Mouse (Mus musculus) left cerebral cortex, adult 8-10 months (tissue): ENCODE data around the gene Slc22a17. TPM values are rescaled to one million over a fixed set of nuclear protein-coding genes. Genes with fewer than 3 reads are reported as not detected.
A peak's percentile ranks its signal among the peaks of the same experiment; 100 is the strongest.

Experiments used
- DNase-seq, 2 experiments: peaks; one replicate each; pipeline ENCODE4 v3.0.0; 2022; ENCODE audit warnings: low spot score in 2 of 2
- microRNA-seq, 2 experiments: library from miRNA; unstranded; fragments of <30 nt; microRNA quantifications; one replicate each; pipeline ENCODE4 v1.2.0; 2022
- total RNA-seq, 4 experiments: library from RNA; stranded (reverse); gene quantifications; 2 replicates each; pipeline ENCODE4 v1.2.4; 2022

Gene Slc22a17
- total RNA-seq, 4 experiments from 2014 or later, result 565 to 622 (median 604) TPM

DNA sequence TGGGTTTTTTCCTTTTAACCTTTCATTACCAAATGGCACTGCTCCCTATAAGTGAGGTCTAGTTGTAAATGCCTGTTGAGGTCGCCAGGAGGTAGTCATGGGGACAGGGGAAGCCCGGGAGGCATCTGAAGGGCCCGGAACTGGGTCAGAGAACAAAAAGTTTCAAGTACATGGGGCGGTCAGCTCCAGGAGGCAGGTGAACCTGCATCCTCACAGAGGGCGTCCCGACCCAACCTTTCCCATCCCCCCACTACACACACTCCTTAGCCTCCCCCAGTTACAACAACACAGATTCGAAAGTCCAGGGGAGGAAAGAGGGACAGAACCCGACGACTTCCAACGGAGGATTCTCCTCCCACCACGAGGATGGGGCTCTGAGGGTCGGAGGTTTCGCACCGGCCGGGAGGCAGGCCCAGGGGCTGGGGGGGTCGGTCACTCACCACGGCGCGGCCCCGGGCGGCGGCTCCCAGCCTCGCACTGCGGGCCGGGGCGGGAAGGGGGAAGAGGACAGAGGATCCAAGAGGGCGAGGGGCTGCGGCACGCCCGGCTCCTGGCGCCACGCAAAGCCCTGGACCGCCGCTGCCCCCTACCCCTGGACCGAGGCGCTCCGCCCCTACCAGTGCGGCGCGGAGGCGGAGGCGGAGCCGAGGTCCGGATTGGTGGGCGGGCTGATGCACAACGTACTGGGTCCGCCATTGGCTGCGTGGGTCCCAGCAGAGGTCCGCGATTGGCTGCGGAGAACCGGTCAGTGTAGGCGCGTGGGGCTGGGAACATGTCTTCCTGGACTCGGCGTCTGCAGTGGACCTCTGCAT lies 49.2 kb downstream of the Slc22a17 start:
- peak; percentile 80 to 91 for DNase-seq

DNA sequence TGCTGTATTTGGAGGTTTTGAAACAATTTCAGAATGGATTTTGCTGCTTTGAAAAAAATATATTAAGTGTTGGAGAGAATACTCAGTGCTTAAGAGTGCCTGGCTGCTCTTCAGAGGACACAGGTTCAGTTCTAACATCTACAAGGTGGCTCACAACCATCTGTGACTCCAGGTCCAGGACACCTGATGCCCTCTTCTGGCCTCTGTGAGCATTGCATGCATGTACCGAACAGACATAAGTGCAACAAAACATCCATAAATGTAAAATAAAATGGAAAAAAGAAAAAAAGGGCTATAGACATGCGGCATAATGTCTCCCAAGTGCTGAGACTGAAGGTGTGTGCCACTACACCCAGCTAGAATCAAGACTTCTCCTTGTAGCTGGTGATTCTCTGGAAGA lies 52.4 kb downstream of the Slc22a17 start:
- no peak for DNase-seq

DNA sequence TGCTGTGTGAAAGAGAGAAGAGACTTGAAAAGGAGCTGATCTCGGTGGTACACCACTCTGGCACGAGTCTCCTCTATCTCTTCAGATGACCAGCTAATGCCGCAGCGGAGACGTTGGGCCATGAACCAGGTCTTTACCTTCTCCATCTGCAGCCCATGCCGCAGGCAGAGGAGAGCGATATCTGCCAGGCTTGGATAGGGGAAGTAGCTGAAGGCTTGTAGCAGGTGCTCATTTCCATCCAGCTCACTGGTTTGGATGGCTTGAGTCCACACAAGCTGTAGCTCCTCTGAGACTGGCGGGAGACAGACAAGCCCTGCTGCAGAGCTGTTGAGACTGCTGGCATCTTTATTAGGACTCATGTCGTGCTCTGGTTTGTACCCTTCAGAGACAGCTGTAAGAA lies 55.0 kb downstream of the Slc22a17 start:
- DNase-seq, result no peak

DNA sequence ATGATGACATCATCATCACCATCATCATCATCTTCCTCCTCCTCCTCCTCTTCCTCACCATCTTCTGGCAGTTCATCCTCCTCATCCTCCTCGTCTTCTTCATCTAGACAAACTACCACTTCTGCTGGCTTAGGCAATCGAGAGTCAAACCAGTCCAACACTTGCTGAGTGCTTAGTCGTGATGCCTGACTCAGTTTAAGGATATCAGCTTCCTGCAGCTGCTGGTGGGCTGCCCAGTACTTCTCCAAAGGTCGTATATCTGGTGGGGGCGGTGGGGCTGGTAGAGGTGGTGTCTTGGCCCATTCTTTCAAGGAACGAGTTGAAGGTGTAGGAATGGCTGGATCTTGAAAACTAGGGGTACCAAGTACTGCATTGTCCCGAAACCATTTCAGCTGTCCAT lies 56.2 kb downstream of the Slc22a17 start:
- DNase-seq, result no peak

Small RNAs within 50 kb of the gene (microRNA-seq; reads per million reads assigned to microRNA genes)
- 0.21 to 2.4 reads per million in 2 experiments for gene Mir208a

Other genes starting within 250 kb of the Slc22a17 start
- 10 to 100 TPM; 17.0 to 22.4 (median 19.2) TPM for gene 1700123O20Rik, start 226.9 kb downstream of the Slc22a17 start, total RNA-seq
- gene Acin1, start 226.2 kb downstream of the Slc22a17 start, total RNA-seq, result 100 to 1,000 TPM; 154 to 188 (median 170) TPM
- gene Gm29776, start 214.3 kb downstream of the Slc22a17 start, total RNA-seq, result not detected
- gene Cebpe, start 201.0 kb downstream of the Slc22a17 start, total RNA-seq, result not detected
- 10 to 100 TPM; 54.5 to 60.7 (median 58.5) TPM for gene Slc7a8, start 131.2 kb downstream of the Slc22a17 start, total RNA-seq
- gene Rnf212b, start 99.0 kb downstream of the Slc22a17 start, total RNA-seq, result not detected
- gene Homez, start 42.2 kb downstream of the Slc22a17 start, total RNA-seq, result 10 to 100 TPM; 22.5 to 34.9 (median 24.2) TPM
- 10 to 100 TPM; 20.6 to 24.9 (median 22.7) TPM for gene Ppp1r3e, start 35.6 kb downstream of the Slc22a17 start, total RNA-seq
- gene Bcl2l2, start 29.8 kb downstream of the Slc22a17 start, total RNA-seq, result 100 to 1,000 TPM; 127 to 134 (median 132) TPM
- 1 to 10 TPM in 3 of 4 experiments, not detected in 1; 1.5 to 6.7 (median 4.2) TPM for gene Gm20521, start 29.7 kb downstream of the Slc22a17 start, total RNA-seq
- gene Pabpn1, start 20.6 kb downstream of the Slc22a17 start, total RNA-seq, result 100 to 1,000 TPM; 231 to 262 (median 243) TPM
- gene Efs, start 13.0 kb upstream of the Slc22a17 start, total RNA-seq, result 10 to 100 TPM in 1 of 4 experiments, 1 to 10 TPM in 3; 8.9 to 10.3 (median 9.1) TPM
- under 1 TPM in 1 of 4 experiments, not detected in 3; 0.53 TPM for gene Il25, start 19.6 kb upstream of the Slc22a17 start, total RNA-seq
- gene Cmtm5, start 23.1 kb upstream of the Slc22a17 start, total RNA-seq, result 10 to 100 TPM; 60.3 to 67.9 (median 64.0) TPM
- 1 to 10 TPM; 5.3 to 9.9 (median 7.7) TPM for gene Myh6, start 53.8 kb upstream of the Slc22a17 start, total RNA-seq
- gene Gm17428, start 63.8 kb upstream of the Slc22a17 start, total RNA-seq, result not detected
- 10 to 100 TPM in 3 of 4 experiments, 1 to 10 TPM in 1; 10.0 to 21.2 (median 13.1) TPM for gene Myh7, start 81.5 kb upstream of the Slc22a17 start, total RNA-seq
- 10 to 100 TPM; 30.2 to 34.4 (median 32.0) TPM for gene Ngdn, start 102.3 kb upstream of the Slc22a17 start, total RNA-seq
- gene Zfhx2, start 179.2 kb upstream of the Slc22a17 start, total RNA-seq, result 10 to 100 TPM; 36.0 to 41.7 (median 38.6) TPM
- gene Thtpa, start 181.7 kb upstream of the Slc22a17 start, total RNA-seq, result 10 to 100 TPM; 26.2 to 31.5 (median 26.4) TPM
- gene Ap1g2, start 193.5 kb upstream of the Slc22a17 start, total RNA-seq, result 10 to 100 TPM in 3 of 4 experiments, 1 to 10 TPM in 1; 9.1 to 12.7 (median 12.1) TPM
- 100 to 1,000 TPM; 289 to 301 (median 292) TPM for gene Jph4, start 203.8 kb upstream of the Slc22a17 start, total RNA-seq